Mouse (Mus musculus): Measurements from ENCODE around the gene Zfp287. TPM values are rescaled to one million over a fixed set of nuclear protein-coding genes. Genes with fewer than 3 reads are reported as not detected.

Zfp287 gene
- polyA plus RNA-seq, 1 experiment from 2014 or later = 3.8 TPM

- H3K27me3 ChIP-seq (replicated peaks) = peaks cover 53% of the 10 kb centered on the region
- H3K9me3 ChIP-seq = no peaks in the 10 kb centered on the region
- H3K4me3 ChIP-seq = no peak overlapping the region
- 0 out of 2 replicates have a peak, but pooled peaks cover 3% of the 10 kb centered on the region for H3K4me1 ChIP-seq
- H3K27ac ChIP-seq (replicated peaks) = no peak overlapping the region
- no peak for ATAC-seq (ENCODE audit: extremely low read depth, insufficient number of reproducible peaks, low FRiP score, low TSS enrichment)
- WGBS = 77% methylated on average over 9 of the region's 9 CpGs
- H3K36me3 ChIP-seq = no peaks in the 10 kb centered on the region
- H3K9ac ChIP-seq = no peak overlapping the region
- no peak overlapping the region for H3K4me2 ChIP-seq
Observed at GRCm38 (mm10) chr11:62747227-62747626, 15.5 kb upstream of the Zfp287 start.

- H3K9ac ChIP-seq = peak overlapping the region; percentile 53
Observed at GRCm38 (mm10) chr11:62746001-62746533, 14.4 kb upstream of the Zfp287 start.

GRCm38 (mm10) chr11:62744103-62744502, 12.4 kb upstream of the Zfp287 start:
- Histone ChIP-seq H3K4me1 (0 out of 2 replicates have a peak, but pooled peaks cover 3% of the 10 kb centered on the region), H3K9me3 (no peaks in the 10 kb centered on the region), H3K27me3 (replicated peaks) (peaks cover 33% of the 10 kb centered on the region), H3K4me3 (no peak overlapping the region), H3K36me3 (no peaks in the 10 kb centered on the region), H3K27ac (replicated peaks) (no peak overlapping the region), H3K4me2 (no peak overlapping the region), H3K9ac (no peak overlapping the region)
- ATAC-seq (ENCODE audit: extremely low read depth, insufficient number of reproducible peaks, low FRiP score, low TSS enrichment) = no peak
- WGBS = 45% methylated on average over 5 of the region's 5 CpGs

More at GRCm38 (mm10) chr11:62746001-62746533, 14.4 kb upstream of the Zfp287 start:
- 0 out of 2 replicates have a peak, but pooled peaks cover 3% of the 10 kb centered on the region for H3K4me1 ChIP-seq
- peak overlapping the region; percentile 70 for H3K4me2 ChIP-seq
- no peak overlapping the region for H3K27ac ChIP-seq (replicated peaks)
- no peak for ATAC-seq (ENCODE audit: extremely low read depth, insufficient number of reproducible peaks, low FRiP score, low TSS enrichment)
- H3K27me3 ChIP-seq (replicated peaks) = peaks cover 48% of the 10 kb centered on the region
- H3K4me3 ChIP-seq = peak overlapping the region; percentile 50
- no peaks in the 10 kb centered on the region for H3K36me3 ChIP-seq
- no peaks in the 10 kb centered on the region for H3K9me3 ChIP-seq
- WGBS = 3% methylated on average over 27 of the region's 27 CpGs

DNA sequence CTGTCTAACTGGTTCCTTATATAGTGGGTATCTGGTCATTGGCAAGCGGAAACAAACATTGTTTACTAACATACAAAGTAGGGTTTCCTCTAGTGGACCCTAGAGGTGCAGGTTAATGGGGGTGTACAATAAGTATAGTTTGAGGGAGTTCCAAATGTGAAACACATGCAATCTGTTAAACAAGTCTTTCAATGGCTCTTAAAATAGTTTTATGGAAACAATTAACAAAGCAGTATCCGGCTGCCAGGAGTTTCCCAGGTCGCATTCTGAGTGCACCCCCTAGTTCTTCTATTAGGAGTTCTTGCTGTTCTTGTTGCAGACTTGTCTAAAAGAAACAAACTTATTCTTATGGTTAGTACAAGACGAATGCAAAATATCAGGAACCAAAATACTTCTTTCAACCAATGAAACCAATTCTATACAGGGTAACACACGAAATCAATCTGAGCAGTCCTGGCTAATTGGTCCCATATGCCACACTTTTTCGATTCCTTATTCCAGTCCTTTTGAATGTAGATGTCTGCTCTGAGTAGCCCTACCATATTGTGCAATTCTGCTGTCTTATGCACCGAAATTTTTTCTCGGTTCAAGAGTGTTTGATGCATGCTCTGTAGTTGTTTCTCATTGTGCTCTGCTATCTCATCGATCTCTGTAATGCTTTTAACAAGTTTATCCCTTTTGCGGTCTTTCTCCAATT, 10.7 kb upstream of the Zfp287 start:
- no peak for ATAC-seq (ENCODE audit: extremely low read depth, insufficient number of reproducible peaks, low FRiP score, low TSS enrichment)
- Histone ChIP-seq H3K4me2 (no peak overlapping the region), H3K9me3 (no peaks in the 10 kb centered on the region), H3K4me3 (no peak overlapping the region), H3K27me3 (replicated peaks) (peaks cover 29% of the 10 kb centered on the region; the same call in 1 of the 2 replicates), H3K27ac (replicated peaks) (no peak overlapping the region), H3K4me1 (0 out of 2 replicates have a peak, but pooled peaks cover 3% of the 10 kb centered on the region), H3K36me3 (no peaks in the 10 kb centered on the region), H3K9ac (no peak overlapping the region)
- WGBS = 72% methylated on average over 10 of the region's 10 CpGs

GRCm38 (mm10) chr11:62741186-62741585, 9.5 kb upstream of the Zfp287 start:
- Histone ChIP-seq H3K9ac (no peak overlapping the region), H3K4me1 (0 out of 2 replicates have a peak, but pooled peaks cover under 1% of the 10 kb centered on the region), H3K9me3 (no peaks in the 10 kb centered on the region), H3K27ac (replicated peaks) (no peak overlapping the region), H3K4me3 (no peak overlapping the region), H3K4me2 (no peak overlapping the region), H3K36me3 (no peaks in the 10 kb centered on the region), H3K27me3 (replicated peaks) (peaks cover 16% of the 10 kb centered on the region; the same call in 1 of the 2 replicates)
- no peak for ATAC-seq (ENCODE audit: extremely low read depth, insufficient number of reproducible peaks, low FRiP score, low TSS enrichment)
- WGBS = 70% methylated on average over 2 of the region's 2 CpGs

- no peak overlapping the region for H3K27ac ChIP-seq (replicated peaks)
- no peaks in the 10 kb centered on the region for H3K9me3 ChIP-seq
- WGBS = 80% methylated on average over 3 of the region's 3 CpGs
- H3K36me3 ChIP-seq = peaks cover 14% of the 10 kb centered on the region
- ATAC-seq (ENCODE audit: extremely low read depth, insufficient number of reproducible peaks, low FRiP score, low TSS enrichment) = no peak
- 0 out of 2 replicates have a peak, but pooled peaks cover 3% of the 10 kb centered on the region for H3K27me3 ChIP-seq (replicated peaks)
- H3K4me2 ChIP-seq = no peak overlapping the region
- H3K4me3 ChIP-seq = no peak overlapping the region
- H3K9ac ChIP-seq = no peak overlapping the region
- peaks cover 11% of the 10 kb centered on the region for H3K4me1 ChIP-seq
Observed at GRCm38 (mm10) chr11:62732665-62733064, 960 bp upstream of the Zfp287 start.

- no peak overlapping the region for H3K27ac ChIP-seq (replicated peaks)
- WGBS = 19% methylated on average over 5 of the region's 5 CpGs
- no peak for ATAC-seq (ENCODE audit: extremely low read depth, insufficient number of reproducible peaks, low FRiP score, low TSS enrichment)
Observed at GRCm38 (mm10) chr11:62732022-62732387, 300 bp upstream of the Zfp287 start.

GRCm38 (mm10) chr11:62728276-62728675, 3.4 kb downstream of the Zfp287 start:
- 74% methylated on average over 8 of the region's 8 CpGs for WGBS

More at GRCm38 (mm10) chr11:62732022-62732387, 300 bp upstream of the Zfp287 start:
- 0 out of 2 replicates have a peak, but pooled peaks cover 3% of the 10 kb centered on the region for H3K27me3 ChIP-seq (replicated peaks)
- H3K4me1 ChIP-seq = peaks cover 11% of the 10 kb centered on the region
- peak overlapping the region; percentile 77 for H3K4me3 ChIP-seq
- no peaks in the 10 kb centered on the region for H3K9me3 ChIP-seq
- H3K9ac ChIP-seq = no peak overlapping the region
- peak overlapping the region; percentile 85 for H3K4me2 ChIP-seq
- H3K36me3 ChIP-seq = peaks cover 20% of the 10 kb centered on the region

GRCm38 (mm10) chr11:62710657-62711056, 21.0 kb downstream of the Zfp287 start:
- no peak overlapping the region for H3K4me2 ChIP-seq
- no peaks in the 10 kb centered on the region for H3K9me3 ChIP-seq
- H3K4me1 ChIP-seq = peaks cover 23% of the 10 kb centered on the region
- H3K27me3 ChIP-seq (replicated peaks) = no peaks in the 10 kb centered on the region
- no peak overlapping the region for H3K4me3 ChIP-seq
- H3K9ac ChIP-seq = no peak overlapping the region
- H3K36me3 ChIP-seq = peaks cover 36% of the 10 kb centered on the region
- ATAC-seq (ENCODE audit: extremely low read depth, insufficient number of reproducible peaks, low FRiP score, low TSS enrichment) = no peak
- H3K27ac ChIP-seq (replicated peaks) = peak overlapping the region; percentile 1; the same call in 1 of the 2 replicates
- 54% methylated on average over 5 of the region's 5 CpGs for WGBS

More at GRCm38 (mm10) chr11:62728276-62728675, 3.4 kb downstream of the Zfp287 start:
- H3K27me3 ChIP-seq (replicated peaks) = 0 out of 2 replicates have a peak, but pooled peaks cover 2% of the 10 kb centered on the region
- H3K4me1 ChIP-seq = peaks cover 19% of the 10 kb centered on the region
- H3K4me2 ChIP-seq = no peak overlapping the region
- H3K36me3 ChIP-seq = peaks cover 49% of the 10 kb centered on the region
- no peak overlapping the region for H3K9ac ChIP-seq
- no peak overlapping the region for H3K4me3 ChIP-seq
- no peak overlapping the region for H3K27ac ChIP-seq (replicated peaks)
- no peaks in the 10 kb centered on the region for H3K9me3 ChIP-seq
- ATAC-seq (ENCODE audit: extremely low read depth, insufficient number of reproducible peaks, low FRiP score, low TSS enrichment) = no peak

DNA sequence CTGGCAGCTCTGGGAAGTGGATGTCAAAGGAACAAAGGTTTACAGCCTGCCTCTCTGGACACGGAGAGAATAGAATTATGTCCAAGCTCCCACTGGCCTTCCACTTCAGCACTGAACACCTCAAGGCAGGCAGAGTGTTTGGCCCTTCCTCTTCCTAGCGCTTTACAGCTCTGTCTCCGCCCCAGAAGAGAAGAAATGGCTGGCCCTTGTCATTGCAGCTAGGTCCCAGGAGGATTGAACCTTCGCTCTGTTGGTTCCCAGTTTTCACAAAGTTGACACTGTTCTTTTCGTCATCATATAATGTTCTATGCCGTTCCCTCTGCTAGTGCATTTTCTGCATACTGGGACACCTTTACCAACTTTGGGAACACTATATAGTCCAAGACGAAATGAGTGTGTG, 23.5 kb downstream of the Zfp287 start:
- no peak overlapping the region for H3K4me2 ChIP-seq
- H3K27ac ChIP-seq (replicated peaks) = 0 out of 2 replicates have a peak overlapping the region, but pooled peaks have one; percentile 28
- H3K4me1 ChIP-seq = peaks cover 23% of the 10 kb centered on the region
- H3K36me3 ChIP-seq = peaks cover 16% of the 10 kb centered on the region
- H3K27me3 ChIP-seq (replicated peaks) = no peaks in the 10 kb centered on the region
- 60% methylated on average over 7 of the region's 7 CpGs for WGBS
- no peak for ATAC-seq (ENCODE audit: extremely low read depth, insufficient number of reproducible peaks, low FRiP score, low TSS enrichment)
- no peak overlapping the region for H3K9ac ChIP-seq
- H3K4me3 ChIP-seq = no peak overlapping the region
- H3K9me3 ChIP-seq = no peaks in the 10 kb centered on the region

- H3K9ac ChIP-seq = no peak overlapping the region
- H3K4me3 ChIP-seq = no peak overlapping the region
- no peaks in the 10 kb centered on the region for H3K9me3 ChIP-seq
- 77% methylated on average over 2 of the region's 2 CpGs for whole genome bisulfite sequencing
- H3K36me3 ChIP-seq = no peaks in the 10 kb centered on the region
- no peak for ATAC-seq (ENCODE audit: extremely low read depth, insufficient number of reproducible peaks, low FRiP score, low TSS enrichment)
- H3K4me1 ChIP-seq = peaks cover 23% of the 10 kb centered on the region
- no peak overlapping the region for H3K27ac ChIP-seq (replicated peaks)
- no peaks in the 10 kb centered on the region for H3K27me3 ChIP-seq (replicated peaks)
- no peak overlapping the region for H3K4me2 ChIP-seq
Observed at GRCm38 (mm10) chr11:62706141-62706540, 25.6 kb downstream of the Zfp287 start.
